Mouse (Mus musculus): ENCODE measurements at regions not wholly inside any gene's neighbourhood (a gene's known extent, or its start where the extent isn't known, plus 50 kb on each side); places are given as distances from the start of the nearest gene placed in this dataset.

DNA sequence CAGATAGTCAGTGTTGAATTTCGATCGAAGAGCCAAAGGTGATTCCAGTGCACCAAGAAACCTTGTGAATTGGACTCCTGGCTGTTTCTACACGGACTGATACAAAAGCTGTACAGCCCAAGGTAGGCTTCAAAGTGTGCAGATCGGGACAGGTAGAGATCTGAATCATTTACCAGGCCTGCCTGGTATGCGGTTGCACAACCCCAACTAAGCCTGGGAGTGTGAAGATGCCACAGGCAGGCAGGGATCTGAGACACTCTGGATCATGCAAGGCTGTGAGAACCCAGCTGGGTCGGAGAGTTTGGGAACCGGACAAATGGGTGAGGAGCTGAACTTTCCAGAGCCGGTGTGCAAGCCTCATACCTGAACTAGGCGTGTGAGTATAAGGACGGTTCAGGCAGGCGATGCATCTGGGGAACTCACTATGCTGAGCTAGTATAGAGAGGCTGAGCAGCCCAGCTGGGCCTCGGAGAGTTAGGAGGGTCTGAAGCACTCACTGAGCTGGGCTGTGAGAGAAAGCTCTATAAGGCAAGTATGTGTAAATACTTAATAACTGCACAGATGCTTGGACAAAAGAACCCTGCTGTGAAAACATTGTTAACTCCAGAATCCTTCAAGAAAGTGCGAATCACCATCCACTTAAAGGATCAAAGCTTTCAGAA lies 125.3 kb upstream of the Mast4 start:
- no peak for DNase-seq

DNA sequence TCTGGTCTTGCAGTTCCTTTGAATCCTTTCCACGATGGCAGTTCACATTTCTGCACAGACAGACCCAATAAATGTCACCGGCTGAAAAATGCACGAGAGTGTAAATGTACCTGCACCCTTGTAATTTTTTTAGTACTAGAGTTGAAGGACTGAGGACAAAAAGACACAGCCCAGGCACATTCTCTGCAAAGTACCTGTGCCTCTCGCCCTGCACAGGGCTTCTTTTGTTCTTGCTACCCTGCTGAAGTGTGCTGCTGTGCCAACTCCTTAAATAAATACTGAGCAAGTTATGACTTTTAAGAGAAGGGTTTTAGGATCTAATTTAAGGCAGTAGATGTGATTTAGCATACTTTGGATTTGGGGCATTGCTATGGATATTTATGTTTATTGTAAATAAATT lies 118.5 kb upstream of the Mast4 start:
- DNase-seq = no peak

DNA sequence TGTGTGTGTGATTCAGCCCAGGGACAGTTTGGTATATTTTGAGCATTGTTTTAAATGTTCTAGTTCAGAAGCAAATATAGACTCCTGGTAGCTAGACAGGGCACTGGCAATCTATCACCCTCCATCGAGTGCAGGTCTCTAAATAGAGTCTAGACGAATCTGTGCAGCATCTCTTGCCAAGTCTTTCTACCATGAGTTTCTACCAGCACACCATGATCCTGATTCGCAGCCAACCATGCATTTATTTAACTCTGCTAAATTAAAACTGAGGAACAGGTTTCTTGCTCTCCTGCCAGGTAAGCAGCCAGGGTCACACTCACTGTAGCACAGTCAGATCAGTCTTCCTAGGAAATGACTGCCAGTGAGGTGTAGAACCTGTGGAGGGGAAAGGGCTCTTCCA lies 96.3 kb upstream of the Mast4 start:
- DNase-seq = peak; percentile 87 to 92

DNA sequence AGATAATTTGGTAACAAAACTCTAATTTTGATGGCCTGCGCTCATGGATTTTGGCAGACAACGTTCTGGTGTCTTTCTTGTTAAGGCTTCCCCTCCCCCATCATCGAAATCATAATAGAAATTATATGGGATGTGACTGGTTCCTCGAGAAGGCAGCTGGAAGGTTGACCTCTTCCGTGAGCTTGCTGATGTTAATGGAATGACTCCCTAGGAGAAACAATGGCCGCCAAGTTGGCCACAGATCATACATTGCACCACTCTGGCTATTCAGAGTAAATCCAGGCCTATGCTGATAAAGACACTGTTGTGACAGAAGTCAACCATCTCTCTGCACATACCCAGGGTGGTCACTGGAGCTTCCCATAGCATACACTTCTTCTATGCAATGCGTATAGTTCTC lies 89.7 kb upstream of the Mast4 start:
- DNase-seq = no peak

DNA sequence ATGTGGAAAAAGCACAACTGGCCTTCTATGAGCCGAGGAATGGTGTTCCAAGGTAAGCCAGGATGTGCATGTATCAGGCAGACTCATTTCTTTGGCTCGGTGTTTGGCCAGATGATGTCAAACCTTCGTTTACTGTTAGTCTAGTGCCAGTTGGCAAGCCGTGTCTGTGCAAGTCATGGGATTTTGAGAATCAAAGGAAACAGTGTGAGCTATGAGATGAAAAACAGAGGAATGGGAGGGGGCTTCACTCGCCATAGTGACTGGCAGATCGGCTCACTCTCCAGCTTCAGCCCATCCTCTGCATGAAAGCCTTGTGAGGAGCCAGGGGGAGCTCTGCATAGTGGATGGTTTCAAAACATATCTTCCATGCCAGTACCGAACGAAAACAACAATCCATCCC lies 89.1 kb upstream of the Mast4 start:
- peak; percentile 43 to 48 for DNase-seq

DNA sequence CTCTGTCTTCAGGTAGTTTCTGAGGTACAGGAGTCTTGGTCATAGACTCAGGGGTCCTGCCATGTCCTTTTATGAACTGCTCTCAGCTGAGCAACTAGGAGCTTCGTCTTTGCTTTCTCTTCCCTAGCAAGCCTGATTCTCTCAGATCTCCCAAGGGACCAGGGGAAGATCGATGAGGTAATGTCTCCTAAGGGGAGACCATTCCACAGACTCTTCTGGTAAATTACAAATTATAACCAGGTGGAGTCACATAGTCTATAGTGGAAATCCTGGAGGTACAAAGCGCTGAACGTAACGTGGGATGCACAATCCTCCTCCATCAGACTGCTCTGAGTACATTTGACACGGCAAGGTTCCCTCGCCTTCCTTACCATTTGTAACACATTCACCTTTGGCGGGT lies 88.7 kb upstream of the Mast4 start:
- no peak for DNase-seq

DNA sequence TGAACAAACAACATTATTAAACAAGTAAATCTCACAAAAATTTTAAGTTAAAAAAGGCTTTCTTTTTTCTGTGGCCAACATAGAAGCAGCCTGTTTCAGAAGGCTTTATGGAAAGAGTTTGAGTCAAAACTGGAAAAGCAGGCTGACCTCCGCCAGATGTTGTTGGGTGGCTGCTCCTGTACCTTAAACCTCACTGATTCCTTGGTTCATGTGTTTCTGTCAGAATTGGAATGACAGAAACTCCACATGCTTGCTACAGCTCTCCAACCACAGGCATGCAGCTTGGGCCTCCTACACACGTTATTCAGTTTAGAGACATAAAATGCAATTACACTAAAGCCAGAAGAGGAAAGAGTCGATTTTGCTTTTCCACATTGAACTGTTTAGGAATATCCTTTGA lies 84.8 kb upstream of the Mast4 start:
- DNase-seq = no peak

DNA sequence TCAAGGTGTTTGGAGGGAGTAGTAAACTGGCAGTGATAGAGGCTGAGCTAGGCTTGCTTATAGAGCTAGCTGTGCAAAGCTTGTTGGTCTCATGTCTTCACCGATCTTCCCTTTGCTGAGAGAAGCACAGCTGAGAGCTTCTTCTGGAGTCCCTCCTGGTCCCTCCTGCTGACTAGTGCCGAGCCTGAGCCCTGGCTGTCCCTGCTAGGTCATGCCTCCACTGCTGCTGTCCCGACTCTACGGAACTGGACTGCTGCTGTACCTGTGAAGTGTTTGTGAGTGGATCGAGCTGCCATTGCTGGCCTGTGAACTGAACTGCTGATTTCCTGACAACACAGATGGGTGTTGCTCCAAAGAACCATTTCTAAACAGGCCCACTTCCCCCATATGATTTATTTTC lies 83.0 kb upstream of the Mast4 start:
- DNase-seq = no peak

DNA sequence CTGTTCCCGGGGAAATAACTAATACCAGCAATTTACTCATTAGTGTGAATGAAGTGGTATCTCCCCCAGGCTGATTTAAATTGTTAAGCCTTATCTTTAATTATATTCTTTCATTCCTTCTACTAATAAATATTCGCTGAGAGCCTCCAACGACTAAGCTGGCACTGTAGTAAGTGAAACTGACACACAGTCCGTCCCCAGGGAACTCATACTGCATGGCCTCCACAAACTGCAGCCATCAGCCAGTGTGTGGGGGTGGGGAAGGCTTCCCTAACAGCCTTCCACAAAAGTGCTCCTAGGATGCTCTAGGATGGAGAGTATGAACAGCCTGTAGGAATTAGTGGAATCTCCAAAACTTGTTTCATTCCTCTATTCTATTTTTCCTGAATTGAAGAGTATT lies 81.0 kb upstream of the Mast4 start:
- DNase-seq = peak in 1 of 2 experiments; percentile 7

DNA sequence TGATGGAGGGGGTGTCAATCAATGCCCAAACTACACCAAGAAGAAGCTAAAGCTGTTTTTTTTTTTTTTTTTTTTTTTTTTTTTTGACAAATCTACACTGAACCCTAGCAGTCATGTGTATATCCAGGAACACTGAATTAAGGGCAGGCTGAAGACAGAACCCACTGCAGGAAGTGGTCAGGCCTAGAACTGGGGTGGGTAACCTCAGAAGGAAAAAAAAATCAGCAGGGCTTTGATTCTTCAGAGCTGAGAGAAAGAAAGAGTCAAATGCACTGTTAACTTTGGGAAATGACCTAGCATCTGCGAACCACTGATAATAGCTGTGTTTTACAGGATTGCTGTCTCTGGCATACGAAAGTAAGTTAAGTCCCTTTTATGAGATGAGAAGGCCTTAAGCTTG lies 78.3 kb upstream of the Mast4 start:
- no peak for DNase-seq

DNA sequence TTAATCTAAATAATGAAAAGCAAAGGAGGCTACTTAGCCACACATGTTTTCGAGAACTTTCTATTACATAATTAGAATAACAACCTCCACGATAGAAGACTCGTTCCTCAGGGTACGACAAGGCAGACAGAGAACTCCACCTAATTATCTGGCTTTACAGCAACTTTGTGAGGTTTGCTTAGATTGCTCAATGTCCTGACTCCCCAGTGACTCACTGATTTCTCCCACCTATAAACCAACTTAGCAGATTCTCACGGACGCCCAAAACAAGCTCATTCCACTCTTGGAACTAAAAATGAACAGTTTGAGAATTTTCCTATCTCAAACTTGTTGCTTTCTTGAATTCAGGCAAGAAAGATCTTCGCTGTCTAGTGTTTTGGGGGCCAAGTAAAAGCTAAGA lies 75.0 kb upstream of the Mast4 start:
- no peak for DNase-seq

DNA sequence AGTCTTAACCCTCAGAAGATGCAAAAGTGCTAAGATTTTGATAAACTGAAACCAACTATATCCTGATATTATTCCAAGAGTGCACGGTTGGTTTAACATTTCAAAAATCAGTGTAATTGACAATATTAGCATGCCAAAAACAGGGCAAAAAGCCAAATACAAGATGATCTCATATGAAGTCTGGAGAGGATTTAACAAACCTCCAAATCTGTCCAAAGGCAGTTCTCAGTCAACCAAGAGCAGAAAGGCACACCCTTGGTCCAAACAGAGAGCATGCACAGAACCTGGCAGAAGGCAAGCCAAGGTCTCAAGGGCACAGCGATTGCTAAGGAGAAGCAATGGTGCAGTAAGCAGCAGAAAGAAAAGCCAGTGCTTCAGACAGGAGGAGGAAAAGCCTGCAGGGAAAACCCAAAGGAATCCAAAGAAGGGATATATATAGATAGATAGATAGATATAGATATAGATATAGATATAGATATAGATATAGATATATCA lies 62.3 kb upstream of the Mast4 start:
- peak; percentile 27 to 33 for DNase-seq

DNA sequence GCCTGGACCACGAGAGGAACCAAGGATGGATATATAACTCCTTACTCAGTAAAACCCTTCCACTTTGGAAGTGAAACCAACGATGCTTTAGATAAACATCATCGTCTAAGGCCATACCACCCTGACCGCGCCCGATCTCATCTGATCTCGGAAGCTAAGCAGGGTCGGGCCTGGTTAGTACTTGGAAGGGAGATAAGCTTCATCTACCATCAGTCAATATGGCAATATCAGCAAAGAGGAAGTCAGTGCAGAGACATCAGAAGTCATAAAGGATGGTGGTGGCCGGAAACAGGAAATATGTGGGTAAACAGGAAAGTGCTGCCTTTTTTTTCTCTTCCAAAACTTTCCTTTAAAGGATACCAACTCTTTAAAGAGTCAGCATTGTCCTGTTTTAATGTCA lies 61.8 kb upstream of the Mast4 start:
- no peak for DNase-seq

DNA sequence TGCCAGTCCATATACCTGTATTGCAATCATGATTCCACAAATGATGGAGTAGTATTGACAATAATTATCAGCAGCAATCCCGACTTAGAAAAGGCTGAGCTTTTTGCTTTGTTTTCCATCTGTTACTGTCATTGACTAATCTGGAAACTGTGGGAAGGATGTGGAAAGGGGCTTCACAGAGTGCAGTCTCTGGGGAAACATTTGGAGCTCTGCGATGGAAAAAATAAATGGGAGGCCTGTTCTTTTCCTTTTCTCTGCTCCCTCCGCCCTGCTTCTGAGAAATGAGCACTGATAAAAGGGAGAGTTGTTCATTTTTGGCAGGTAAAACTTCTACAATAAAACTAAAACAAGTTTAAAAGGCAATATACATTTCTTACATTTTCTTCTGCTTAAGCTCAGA lies 58.3 kb upstream of the Mast4 start:
- no peak for DNase-seq

DNA sequence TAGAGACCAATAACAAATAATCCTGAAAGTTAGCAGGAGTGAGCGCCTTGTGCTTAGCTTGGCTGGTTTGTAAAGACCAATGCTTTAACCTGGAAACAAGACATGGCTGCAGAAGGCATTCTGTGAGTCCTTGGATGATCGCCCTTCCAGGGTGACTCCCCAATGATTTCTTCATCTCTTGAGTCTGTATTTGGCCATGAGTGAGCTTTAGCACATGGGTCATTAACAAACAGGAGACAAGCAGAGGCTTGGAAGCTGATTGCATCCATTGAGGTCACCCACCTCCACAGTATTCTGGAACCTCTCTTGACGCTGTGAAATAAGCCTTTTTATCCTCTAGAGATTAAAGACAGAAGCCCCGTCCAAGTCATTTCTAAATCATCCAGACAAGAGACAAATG lies 57.1 kb upstream of the Mast4 start:
- DNase-seq = no peak

DNA sequence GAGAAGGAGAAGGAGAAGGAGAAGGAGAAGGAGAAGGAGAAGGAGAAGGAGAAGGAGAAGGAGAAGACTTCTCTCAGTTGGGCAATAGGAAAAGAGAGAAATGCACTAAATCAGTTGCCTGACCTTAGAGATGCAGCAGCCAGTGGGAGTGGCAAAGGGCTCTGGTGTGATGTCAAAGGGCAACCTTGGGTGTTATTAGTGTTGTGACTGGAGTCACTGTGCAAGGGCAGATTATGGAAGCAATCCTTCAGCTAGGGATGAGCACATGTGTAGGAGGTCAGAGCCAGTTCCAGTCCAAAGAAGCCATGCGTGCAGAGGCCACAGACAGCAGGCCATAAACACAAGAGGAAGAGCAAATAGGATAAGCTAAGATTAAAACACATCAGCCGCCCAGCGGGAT lies 56.7 kb upstream of the Mast4 start:
- DNase-seq = no peak

DNA sequence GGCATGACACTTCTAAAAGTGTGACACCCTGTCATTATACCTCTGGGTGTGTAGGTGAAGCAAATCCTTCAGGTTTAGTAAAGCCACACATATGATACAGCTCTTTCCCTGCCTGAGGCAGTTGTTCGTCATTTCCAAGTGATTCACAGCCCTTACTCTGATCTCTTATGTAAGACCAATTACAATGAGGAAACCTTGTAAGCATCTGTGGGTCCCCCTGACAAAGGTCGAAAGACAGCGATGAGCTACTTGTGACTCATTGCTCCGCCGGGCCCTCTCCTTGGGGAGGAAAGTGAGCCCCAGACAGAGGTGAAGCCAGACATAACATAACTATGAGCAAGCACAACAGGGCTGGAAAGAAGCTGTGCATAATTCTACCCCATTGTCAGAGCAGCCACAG lies 52.7 kb upstream of the Mast4 start:
- DNase-seq = no peak
